Mouse (Mus musculus) forebrain, embryonic 14.5 days (tissue): Measurements from ENCODE around the gene Itpr1. TPM values are rescaled to one million over a fixed set of nuclear protein-coding genes. Genes with fewer than 3 reads are reported as not detected.
"Not testable (repeated sequence)": the region's sequence is repeated elsewhere in the genome, so short reads cannot be mapped to it uniquely, and the experiment has no call there.

Source experiments
- ATAC-seq: fragments of 200-750 bp; cut with Nextera tagmentation; 2 replicates; pipeline ENCODE4 v1.8.0; 2017; ENCODE audit warnings: mild to moderate bottlenecking, moderate library complexity
- DNase-seq: peaks from one replicate; pipeline ENCODE4 v3.0.0-alpha.2; 2015; ENCODE audit warnings: low spot score
- H3K27ac ChIP-seq: fragments of 300-500 bp; sonication (generic); 2 replicates; pipeline ENCODE4 v1.5.1; 2014; ENCODE audit warnings: low read depth, mild to moderate bottlenecking, control low read depth, low read length, moderate library complexity
- H3K27me3 ChIP-seq: fragments of 300-500 bp; sonication (generic); replicated peaks from 2 replicates; pipeline ENCODE4 v1.6.1; 2014; ENCODE audit warnings: low read length, control low read depth, mixed read lengths; ENCODE audit not compliant: control insufficient read depth, insufficient read depth
- H3K36me3 ChIP-seq: fragments of 300-500 bp; sonication (generic); 2 replicates; pipeline ENCODE4 v1.6.1; 2014; ENCODE audit warnings: low read length, control low read depth; ENCODE audit not compliant: control insufficient read depth, insufficient read depth
- H3K4me1 ChIP-seq: fragments of 300-500 bp; sonication (generic); 2 replicates; pipeline ENCODE4 v1.6.1; 2014; ENCODE audit warnings: antibody characterized with exemption, low read length, control low read depth; ENCODE audit not compliant: control insufficient read depth, insufficient read depth
- H3K4me2 ChIP-seq: fragments of 300-500 bp; sonication (generic); 2 replicates; pipeline ENCODE4 v1.6.1; 2014; ENCODE audit warnings: mild to moderate bottlenecking, control low read depth, low read length
- H3K4me3 ChIP-seq: fragments of 300-500 bp; sonication (generic); 2 replicates; pipeline ENCODE4 v1.5.1; 2014; ENCODE audit warnings: low read depth, low read length, control low read depth
- H3K9ac ChIP-seq: fragments of 300-500 bp; sonication (generic); 2 replicates; pipeline ENCODE4 v1.6.1; 2014; ENCODE audit warnings: mild to moderate bottlenecking, low read length, control low read depth, moderate library complexity
- H3K9me3 ChIP-seq: fragments of 300-500 bp; sonication (generic); replicated peaks from 2 replicates; pipeline ENCODE4 v1.6.1; 2016; ENCODE audit warnings: low read length, control low read depth, mixed read lengths; ENCODE audit not compliant: control insufficient read depth
- WGBS: fragments of 180-500 bp; shearing (Covaris S2); extraction: QIAGEN DNeasy Blood & Tissue Kit; methylation state at CpG from one replicate; pipeline ENCODE4 v1.1.7; 2014; 5-methylcytosine and 5-hydroxymethylcytosine counted together
- polyA plus RNA-seq: library from polyadenylated mRNA; unstranded; fragments of >200 nt; fragmentation: Nextera tagmentation; extraction: Ambion mirVana; gene quantifications from 2 replicates; pipeline ENCODE4 v1.2.1, GENCODE M21; 2014

Itpr1 gene
- polyA plus RNA-seq, 1 experiment from 2014 or later: 5.2 TPM

DNA sequence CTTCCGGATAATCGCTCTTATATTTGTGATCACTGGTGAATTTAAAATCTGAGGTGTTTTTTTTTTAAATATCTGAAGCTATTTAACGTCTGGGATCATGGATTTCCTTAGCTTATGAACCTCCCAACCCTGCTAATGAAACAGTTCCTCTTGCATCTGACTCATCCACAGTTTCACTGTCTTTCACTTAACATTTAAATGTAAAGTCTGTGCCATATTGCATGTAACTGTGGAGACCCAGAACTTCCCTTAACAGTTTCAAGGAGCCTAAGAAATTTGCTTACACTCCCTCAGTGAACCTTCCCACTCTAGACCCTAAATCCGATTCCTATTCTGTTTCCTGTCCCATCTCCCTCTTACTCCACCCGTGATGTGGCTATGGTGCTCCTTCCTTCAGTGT lies 342.0 kb downstream of the Itpr1 start:
- WGBS: 88% methylated on average over 5 of the region's 5 CpGs
- no peaks in the 10 kb centered on the region for H3K27me3 ChIP-seq
- H3K9ac ChIP-seq: no peak overlapping the region
- no peak overlapping the region for H3K4me3 ChIP-seq
- DNase-seq (no peak), ATAC-seq (no peak)
- H3K27ac ChIP-seq: no peak overlapping the region
- H3K4me1 ChIP-seq: no peaks in the 10 kb centered on the region
- H3K9me3 ChIP-seq: no peaks in the 10 kb centered on the region
- H3K36me3 ChIP-seq: no peaks in the 10 kb centered on the region
- H3K4me2 ChIP-seq: no peak overlapping the region

GRCm38 (mm10) chr6:108557576-108558322 lies 344.9 kb downstream of the Itpr1 start:
- Histone ChIP-seq H3K4me2 (no peak overlapping the region), H3K36me3 (no peaks in the 10 kb centered on the region), H3K9ac (no peak overlapping the region), H3K27ac (no peak overlapping the region), H3K4me1 (no peaks in the 10 kb centered on the region), H3K4me3 (no peak overlapping the region), H3K9me3 (no peaks in the 10 kb centered on the region), H3K27me3 (no peaks in the 10 kb centered on the region)
- DNase-seq (no peak), ATAC-seq (no peak)
- 81% methylated on average over 4 of the region's 4 CpGs for WGBS

DNA sequence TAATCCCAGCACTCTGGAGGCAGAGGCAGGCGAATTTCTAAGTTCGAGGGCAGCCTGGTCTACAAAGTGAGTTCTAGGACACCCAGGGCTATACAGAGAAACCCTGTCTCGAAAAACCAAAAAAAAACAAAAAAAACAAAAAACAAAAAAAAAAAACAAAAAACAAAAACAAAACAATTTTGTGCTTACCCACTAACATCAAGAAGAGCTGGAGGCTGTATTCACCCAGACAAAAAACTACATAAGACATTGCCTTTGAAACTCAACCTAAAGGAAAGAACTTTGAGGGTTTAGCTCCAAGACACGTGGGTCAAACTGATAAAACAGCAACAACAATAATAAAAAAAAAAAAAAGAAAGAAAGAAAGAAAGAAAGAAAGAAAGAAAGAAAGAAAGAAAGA lies 346.3 kb downstream of the Itpr1 start:
- H3K4me3 ChIP-seq, H3K9me3 ChIP-seq, H3K27me3 ChIP-seq, H3K4me1 ChIP-seq, ATAC-seq, DNase-seq, H3K4me2 ChIP-seq, H3K27ac ChIP-seq, H3K9ac ChIP-seq, H3K36me3 ChIP-seq: not testable (repeated sequence)
- 88% methylated on average over 4 of the region's 4 CpGs for WGBS

- no peaks in the 10 kb centered on the region for H3K9me3 ChIP-seq
- H3K4me3 ChIP-seq: no peak overlapping the region
- no peak overlapping the region for H3K9ac ChIP-seq
- 89% methylated on average over 2 of the region's 2 CpGs for WGBS
- no peaks in the 10 kb centered on the region for H3K36me3 ChIP-seq
- no peaks in the 10 kb centered on the region for H3K27me3 ChIP-seq
- ATAC-seq: no peak
- no peaks in the 10 kb centered on the region for H3K4me1 ChIP-seq
- no peak overlapping the region for H3K27ac ChIP-seq
- H3K4me2 ChIP-seq: no peak overlapping the region
- no peak for DNase-seq
These were observed 350.1 kb downstream of the Itpr1 start for GRCm38 (mm10) chr6:108562971-108563370.

DNA sequence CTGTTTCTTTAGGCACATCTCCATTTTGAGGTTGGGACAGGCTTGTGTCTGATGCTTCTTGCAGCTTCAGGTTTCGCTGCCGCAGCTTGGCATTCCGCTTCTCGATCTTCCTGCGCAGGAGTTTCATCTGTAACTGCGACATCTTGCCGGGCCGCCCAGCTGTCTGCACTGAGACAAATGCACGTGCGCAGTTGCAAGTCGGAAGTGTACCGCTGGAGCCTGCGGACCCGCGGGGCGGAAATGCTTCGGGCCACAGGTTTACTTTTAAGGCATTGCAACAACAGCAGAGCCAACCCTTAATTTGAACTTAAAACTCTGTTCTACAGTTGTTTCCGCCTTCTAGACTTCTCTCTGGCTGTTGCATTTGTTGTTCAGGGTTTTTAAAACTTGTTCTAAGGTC lies 352.6 kb downstream of the Itpr1 start:
- WGBS: 90% methylated on average over 18 of the region's 18 CpGs

GRCm38 (mm10) chr6:108566549-108566948 lies 353.7 kb downstream of the Itpr1 start:
- no peaks in the 10 kb centered on the region for H3K9me3 ChIP-seq
- no peak overlapping the region for H3K4me3 ChIP-seq
- no peak overlapping the region for H3K27ac ChIP-seq
- peaks cover 5% of the 10 kb centered on the region; the same call in 1 of the 2 replicates for H3K4me1 ChIP-seq
- ATAC-seq (no peak), DNase-seq (no peak)
- no peak overlapping the region for H3K9ac ChIP-seq
- H3K27me3 ChIP-seq: no peaks in the 10 kb centered on the region
- no peak overlapping the region for H3K4me2 ChIP-seq
- no peaks in the 10 kb centered on the region for H3K36me3 ChIP-seq

More for the DNA sequence above, 352.6 kb downstream of the Itpr1 start:
- not testable (repeated sequence) for H3K4me2 ChIP-seq, H3K4me3 ChIP-seq, H3K36me3 ChIP-seq, H3K4me1 ChIP-seq, H3K27me3 ChIP-seq, ATAC-seq, H3K27ac ChIP-seq, DNase-seq, H3K9ac ChIP-seq, H3K9me3 ChIP-seq

- H3K27me3 ChIP-seq: no peaks in the 10 kb centered on the region
- H3K9ac ChIP-seq: no peak overlapping the region
- peaks cover 5% of the 10 kb centered on the region; the same call in 1 of the 2 replicates for H3K4me1 ChIP-seq
- H3K4me2 ChIP-seq: no peak overlapping the region
- H3K36me3 ChIP-seq: no peaks in the 10 kb centered on the region
- no peak overlapping the region for H3K27ac ChIP-seq
- 77% methylated on average over 7 of the region's 7 CpGs for WGBS
- no peaks in the 10 kb centered on the region for H3K9me3 ChIP-seq
- no peak for DNase-seq
- no peak for ATAC-seq
- H3K4me3 ChIP-seq: no peak overlapping the region
These were observed 356.7 kb downstream of the Itpr1 start for GRCm38 (mm10) chr6:108569460-108570187.

GRCm38 (mm10) chr6:108570351-108571041 lies 357.6 kb downstream of the Itpr1 start:
- H3K4me1 ChIP-seq: peaks cover 5% of the 10 kb centered on the region; the same call in 1 of the 2 replicates
- DNase-seq: no peak
- no peak for ATAC-seq
- H3K9me3 ChIP-seq: no peaks in the 10 kb centered on the region
- H3K36me3 ChIP-seq: no peaks in the 10 kb centered on the region
- 37% methylated on average over 11 of the region's 11 CpGs for WGBS
- H3K4me2 ChIP-seq: peak overlapping the region; percentile 60
- H3K4me3 ChIP-seq: peak overlapping the region; percentile 26
- H3K27ac ChIP-seq: no peak overlapping the region; the same call in 1 of the 2 replicates
- H3K27me3 ChIP-seq: no peaks in the 10 kb centered on the region
- H3K9ac ChIP-seq: peak overlapping the region; percentile 52
